Comparison of ENCODE assay signal across 20 mouse cellular contexts in the genomic region with DNA sequence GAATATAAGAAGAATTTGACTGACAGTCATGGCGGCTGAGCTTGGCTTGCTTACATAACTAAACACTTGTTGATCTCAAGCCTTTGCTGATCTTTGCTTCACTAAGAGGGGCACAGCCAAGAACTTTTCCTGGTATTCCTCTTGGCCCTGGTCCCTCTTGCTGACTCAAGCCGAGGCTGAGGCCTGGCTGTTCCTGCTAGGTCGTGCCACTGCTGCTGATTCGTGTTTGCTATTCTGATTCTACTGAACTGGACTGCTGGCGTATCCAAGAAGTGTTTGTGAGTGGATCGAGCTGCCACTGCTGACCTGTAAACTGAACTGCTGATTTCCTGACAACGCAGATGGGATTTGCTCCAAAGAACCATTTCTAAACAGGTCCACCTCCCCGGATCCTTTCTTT. TPM values are rescaled to one million over a fixed set of nuclear protein-coding genes. Genes with fewer than 3 reads are reported as not detected.
DNase-seq lines count a peak whose midpoint lies in the region; ATAC-seq and TF ChIP-seq lines count a peak whose summit lies in the region.
"Had no signal": no experiment of that assay in that cellular context is flagged by ENCODE, and none has a peak within 500 bp of the region (broad histone marks: within the 10 kb centered on the region; RNA-seq: fewer than 3 reads in every experiment).

No protein-coding gene starts in this region.

- TF ChIP-seq CTCF in lung, postnatal 0 days (IDR thresholded peaks at IDR 0.05) = no peak

- no peak overlapping the region for H3K27ac ChIP-seq in kidney, embryonic 15.5 days
- H3K27ac ChIP-seq in lung, postnatal 0 days (ENCODE audit: low read length) = peak overlapping the region; percentile 34
- no peak overlapping the region for H3K27ac ChIP-seq in hindbrain, embryonic 10.5 days
- no peak overlapping the region for H3K27ac ChIP-seq in midbrain, embryonic 11.5 days (ENCODE audit: low read depth, low read length)
- H3K27ac ChIP-seq: forebrain, embryonic 12.5 days; heart, embryonic 10.5 days; hindbrain, embryonic 15.5 days; limb, embryonic 12.5 days; liver, embryonic 15.5 days; neural tube, embryonic 12.5 days had no signal

- 82% methylated on average over 8 of the region's 8 CpGs for WGBS in kidney, embryonic 15.5 days
- 44% methylated on average over 8 of the region's 8 CpGs for WGBS in lung, postnatal 0 days
- WGBS in hindbrain, embryonic 10.5 days = 89% methylated on average over 8 of the region's 8 CpGs
- 88% methylated on average over 8 of the region's 8 CpGs for WGBS in midbrain, embryonic 11.5 days

- H3K4me2 ChIP-seq in kidney, embryonic 15.5 days = no peak overlapping the region
- no peak overlapping the region for H3K4me2 ChIP-seq in lung, postnatal 0 days (replicated peaks; ENCODE audit: low read depth, low read length)
- H3K4me2 ChIP-seq in midbrain, embryonic 11.5 days = no peak overlapping the region
- H3K4me2 ChIP-seq: forebrain, embryonic 12.5 days; hindbrain, embryonic 15.5 days; limb, embryonic 12.5 days; liver, embryonic 15.5 days; neural tube, embryonic 12.5 days had no signal

- peak; percentile 41 for DNase-seq in adrenal gland, adult 2 months
- DNase-seq in adrenal gland, adult 8-10 months = no peak
- DNase-seq in kidney, adult 9 months = peak; percentile 64
- peak; percentile 91 for DNase-seq in lung, postnatal 0 days (ENCODE audit: low spot score)
- DNase-seq in hindbrain, embryonic 10.5 days (ENCODE audit: low spot score) = no peak
- DNase-seq in midbrain, embryonic 11.5 days (ENCODE audit: low spot score, missing footprints) = no peak
- DNase-seq: cerebellum, postnatal 10 days; embryo, embryonic 11 days; gastrocnemius, postnatal 25 days; layer of hippocampus, adult 9-11 months had no signal

- no peak overlapping the region for H3K9ac ChIP-seq in kidney, embryonic 15.5 days
- no peak overlapping the region for H3K9ac ChIP-seq in lung, postnatal 0 days (replicated peaks; ENCODE audit: low read depth)
- H3K9ac ChIP-seq in midbrain, embryonic 11.5 days (ENCODE audit: low read length) = no peak overlapping the region
- H3K9ac ChIP-seq: forebrain, embryonic 12.5 days; hindbrain, embryonic 15.5 days; limb, embryonic 12.5 days; liver, embryonic 15.5 days; neural tube, embryonic 12.5 days had no signal

- TF ChIP-seq EP300 in lung, postnatal 0 days (IDR thresholded peaks at IDR 0.05) = peak; percentile 91

- H3K27me3 ChIP-seq in kidney, embryonic 15.5 days = no peaks in the 10 kb centered on the region
- no peaks in the 10 kb centered on the region for H3K27me3 ChIP-seq in lung, postnatal 0 days (replicated peaks; ENCODE audit: insufficient read depth, low read length)
- H3K27me3 ChIP-seq in hindbrain, embryonic 10.5 days (ENCODE audit: insufficient read depth, poor library complexity, severe bottlenecking) = no peaks in the 10 kb centered on the region
- H3K27me3 ChIP-seq in midbrain, embryonic 11.5 days (ENCODE audit: control insufficient read depth, insufficient read depth, low read length) = no peaks in the 10 kb centered on the region
- H3K27me3 ChIP-seq: CH12.LX; forebrain, embryonic 12.5 days; hindbrain, embryonic 15.5 days; limb, embryonic 12.5 days; liver, embryonic 15.5 days; neural tube, embryonic 12.5 days had no signal

- H3K36me3 ChIP-seq in kidney, embryonic 15.5 days = no peaks in the 10 kb centered on the region
- no peaks in the 10 kb centered on the region for H3K36me3 ChIP-seq in lung, postnatal 0 days (ENCODE audit: insufficient read depth, low read length)
- no peaks in the 10 kb centered on the region for H3K36me3 ChIP-seq in hindbrain, embryonic 10.5 days
- H3K36me3 ChIP-seq in midbrain, embryonic 11.5 days (ENCODE audit: control insufficient read depth, insufficient read depth, low read length) = no peaks in the 10 kb centered on the region
- H3K36me3 ChIP-seq: forebrain, embryonic 12.5 days; heart, embryonic 10.5 days; hindbrain, embryonic 15.5 days; limb, embryonic 12.5 days; liver, embryonic 15.5 days; neural tube, embryonic 12.5 days had no signal

- ATAC-seq in kidney, embryonic 15.5 days (replicated peaks; ENCODE audit: low FRiP score) = no peak
- ATAC-seq in lung, postnatal 0 days = peak; percentile 78
- no peak for ATAC-seq in activated CD4-positive, CD25-positive, alpha-beta regulatory T cell, adult 4 months
- ATAC-seq in midbrain, embryonic 11.5 days (ENCODE audit: low FRiP score) = no peak
- ATAC-seq: intestine, postnatal 0 days had no signal

- peaks cover 20% of the 10 kb centered on the region for H3K4me1 ChIP-seq in kidney, embryonic 15.5 days
- no peaks in the 10 kb centered on the region for H3K4me1 ChIP-seq in lung, postnatal 0 days (ENCODE audit: insufficient read depth, low read depth, low read length)
- H3K4me1 ChIP-seq in hindbrain, embryonic 10.5 days (replicated peaks) = 0 out of 2 replicates have a peak, but pooled peaks cover 10% of the 10 kb centered on the region
- no peaks in the 10 kb centered on the region for H3K4me1 ChIP-seq in midbrain, embryonic 11.5 days (ENCODE audit: control insufficient read depth, insufficient read depth, low read length)

- no peaks in the 10 kb centered on the region for H3K9me3 ChIP-seq in kidney, embryonic 15.5 days (replicated peaks)
- H3K9me3 ChIP-seq in lung, postnatal 0 days (ENCODE audit: low read length) = no peaks in the 10 kb centered on the region
- H3K9me3 ChIP-seq in hindbrain, embryonic 10.5 days = no peaks in the 10 kb centered on the region
- no peaks in the 10 kb centered on the region for H3K9me3 ChIP-seq in midbrain, embryonic 11.5 days (ENCODE audit: control insufficient read depth, low read length)
- H3K9me3 ChIP-seq: forebrain, embryonic 12.5 days; heart, embryonic 10.5 days; hindbrain, embryonic 15.5 days; limb, embryonic 12.5 days; liver, embryonic 15.5 days; neural tube, embryonic 12.5 days had no signal

- no peak overlapping the region for H3K4me3 ChIP-seq in kidney, embryonic 15.5 days (replicated peaks)
- H3K4me3 ChIP-seq in lung, postnatal 0 days (ENCODE audit: low read depth, low read length) = no peak overlapping the region
- no peak overlapping the region for H3K4me3 ChIP-seq in hindbrain, embryonic 10.5 days
- no peak overlapping the region for H3K4me3 ChIP-seq in midbrain, embryonic 11.5 days (ENCODE audit: low read depth, low read length)
- H3K4me3 ChIP-seq: forebrain, embryonic 12.5 days; heart, embryonic 10.5 days; hindbrain, embryonic 15.5 days; limb, embryonic 12.5 days; liver, embryonic 15.5 days; neural tube, embryonic 12.5 days had no signal

RNA-seq across cellular contexts. Expression of a gene that starts 57.2 kb away (rescaled TPM):
- total RNA-seq in adrenal gland, adult 2 months (2021) = 10 to 100 TPM; 89.4 to 92.0 TPM
- polyA plus RNA-seq in adrenal gland, adult 2 months (2012; rRNA removed) = 111 and 120 TPM in 2 replicates
- total RNA-seq in adrenal gland, adult 8-10 months (2022) = 100 to 1,000 TPM in 2 of 4 experiments, 10 to 100 TPM in 2; 74.4 to 129 (median 98.9) TPM
- polyA plus RNA-seq in kidney, embryonic 15.5 days (2015; fragmentation: Nextera tagmentation; extraction: Ambion mirVana) = 12.3 and 13.3 TPM in 2 replicates
- polyA plus RNA-seq in lung, postnatal 0 days (2015; fragmentation: Nextera tagmentation; extraction: Ambion mirVana) = 19.5 and 24.1 TPM in 2 replicates
- 3.3 and 4.3 TPM in 2 replicates for polyA plus RNA-seq in hindbrain, embryonic 10.5 days (2016; fragmentation: Nextera tagmentation; extraction: Ambion mirVana)
- 10 to 100 TPM; 17.8 to 22.2 TPM for polyA plus RNA-seq in activated CD4-positive, CD25-positive, alpha-beta regulatory T cell, adult 4 months (2017; shearing (Covaris generic))
- polyA plus RNA-seq in midbrain, embryonic 11.5 days (2014; fragmentation: Nextera tagmentation; extraction: Ambion mirVana) = 4.4 and 4.5 TPM in 2 replicates

Comparison
In these comparisons a context has a peak if more than half of its experiments do, and no peak if none do; other contexts are left out.
1. DNase-seq: peak in adrenal gland, adult 2 months (single experiment), kidney, adult 9 months (single experiment) and lung, postnatal 0 days (single experiment); none in adrenal gland, adult 8-10 months (single experiment), hindbrain, embryonic 10.5 days (single experiment) and midbrain, embryonic 11.5 days (single experiment).